Mouse (Mus musculus): ENCODE data around the gene Tktl1. TPM values are rescaled to one million over a fixed set of nuclear protein-coding genes. Genes with fewer than 3 reads are reported as not detected.

Gene Tktl1
- 0.25 TPM for polyA plus RNA-seq (2017; shearing (Covaris generic))

DNA sequence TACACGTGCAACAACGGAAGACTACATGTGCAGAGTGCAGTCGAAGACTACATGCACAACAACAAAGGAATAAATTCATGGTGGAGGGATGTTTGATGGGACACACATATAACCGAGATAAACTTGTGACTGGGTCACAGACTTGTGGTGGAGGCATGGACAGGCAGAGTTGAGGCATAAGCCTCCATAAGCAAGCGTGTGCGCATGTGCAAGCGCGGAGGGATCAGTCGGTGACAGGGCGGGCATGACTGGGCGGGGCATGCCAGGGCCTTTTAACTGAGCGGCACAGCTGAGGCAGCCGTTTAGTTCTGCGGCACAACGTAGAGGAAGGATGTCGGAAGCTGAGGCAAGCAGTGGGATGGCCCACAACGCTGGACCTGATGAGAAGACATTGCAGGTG lies at the start of gene Tktl1:
Gene Tktl1 (plus strand): TSS at position 301 of the 400 bp plus-strand sequence.

DNA sequence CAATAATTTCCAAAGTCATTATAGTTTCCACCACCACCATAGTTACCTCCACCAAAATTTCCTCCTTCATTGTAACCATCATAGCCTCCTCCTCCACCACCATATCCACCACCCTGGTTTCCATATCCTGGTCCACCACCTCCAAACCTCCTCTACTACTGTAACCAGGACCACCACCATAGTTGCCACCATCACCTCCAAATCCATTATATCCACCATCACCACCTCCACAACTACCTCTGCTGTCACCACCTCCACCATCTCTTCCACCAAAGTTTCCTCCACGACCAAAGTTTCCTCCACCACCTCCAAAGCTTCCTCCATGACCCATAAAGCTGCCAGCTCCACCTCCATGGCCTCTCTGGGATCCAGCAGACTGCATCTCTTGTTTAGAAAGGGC lies 41.8 kb upstream of the Tktl1 start, which contains the start of gene Mecp2:
Gene Mecp2 (minus strand): TSS at position 101 of the 400 bp plus-strand sequence.

DNA sequence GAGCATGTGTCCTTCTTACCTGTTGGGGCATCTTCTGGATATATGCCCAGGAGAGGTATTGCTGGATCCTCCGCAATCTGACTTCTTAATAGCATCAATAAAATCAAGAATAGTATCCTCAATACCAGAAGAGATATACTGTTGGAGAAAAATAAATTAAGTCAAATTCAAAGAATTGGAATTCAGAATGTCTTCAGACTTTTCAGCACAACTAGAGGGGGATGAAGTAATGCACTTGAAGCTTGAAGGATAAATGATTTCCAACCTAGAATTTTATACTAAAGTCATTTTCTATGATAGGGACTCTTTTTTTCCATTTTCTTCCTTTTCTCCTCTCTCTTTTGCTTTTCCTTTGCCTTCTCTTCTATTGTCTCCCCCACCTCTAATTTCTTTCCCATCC lies 9.3 kb upstream of the Tktl1 start, which contains the start of gene Tex28:
Gene Tex28 (minus strand): TSS at position 101 of the 400 bp plus-strand sequence.

DNA sequence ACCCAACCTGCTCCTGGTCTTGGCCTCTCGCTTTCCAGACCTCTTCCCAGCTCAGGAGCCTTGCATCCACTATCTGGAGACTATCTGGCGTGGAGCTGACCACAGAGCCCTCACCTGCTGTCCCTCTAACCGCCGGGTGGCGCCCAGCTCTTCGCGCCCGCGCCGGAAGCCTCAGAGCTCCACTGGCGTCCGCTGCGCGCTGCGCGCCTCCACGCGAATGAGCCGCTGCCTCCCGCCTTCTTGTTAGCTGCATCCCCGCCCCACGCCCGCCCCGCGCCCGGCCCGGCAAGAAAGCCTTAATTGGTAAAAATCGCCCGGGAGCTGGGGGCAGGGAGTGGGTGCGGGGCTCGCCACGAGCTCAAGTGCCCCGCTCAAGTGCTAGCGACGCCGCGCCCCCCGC lies 72.6 kb downstream of the Tktl1 start, which contains the start of gene Flna:
Gene Flna (minus strand): TSS at position 206 of the 400 bp plus-strand sequence.

DNA sequence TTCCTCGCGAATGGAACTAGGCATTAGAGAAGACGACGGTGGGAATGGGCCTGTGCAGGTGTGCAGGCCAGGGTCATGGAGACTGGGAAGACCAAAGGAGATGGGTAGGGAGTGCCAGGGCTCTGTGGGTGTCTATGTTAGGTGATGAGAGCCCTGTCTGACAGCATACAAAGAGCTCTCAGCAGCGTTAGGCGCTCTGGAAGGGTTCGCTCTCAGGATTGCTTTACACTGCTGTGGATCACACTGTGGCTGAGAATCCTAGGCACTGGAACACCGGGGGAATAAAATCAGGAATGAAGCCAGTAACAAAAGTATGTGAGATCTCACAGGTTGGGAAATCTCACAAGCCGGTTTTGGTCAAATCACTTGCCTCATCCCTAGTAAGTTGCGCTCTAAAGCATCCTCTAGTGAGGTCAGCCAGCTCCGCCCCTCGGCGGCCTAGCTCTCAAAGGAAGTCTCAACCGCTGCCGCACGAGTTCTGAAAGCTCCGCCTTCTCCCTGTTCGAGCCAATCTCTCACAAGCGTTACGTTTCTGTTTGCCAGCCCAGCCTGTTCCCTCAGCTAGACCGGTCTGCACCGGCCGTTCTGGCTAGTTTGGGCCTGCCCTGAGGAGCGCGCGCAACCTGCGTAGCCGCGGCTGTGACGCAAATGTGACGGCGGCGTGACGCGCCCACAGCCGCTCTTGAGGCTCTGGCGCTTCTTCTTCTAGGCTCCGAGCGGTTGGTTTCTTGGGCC lies 77.3 kb downstream of the Tktl1 start, which contains the start of gene Emd:
Gene Emd (plus strand): TSS at position 535 of the 735 bp plus-strand sequence.

Other genes with a start within 250 kb of the Tktl1 start
- 3.1 TPM for gene Renbp, start 246.4 kb upstream of the Tktl1 start, polyA plus RNA-seq (2017; shearing (Covaris generic))
- 36.4 TPM for gene Hcfc1, start 210.9 kb upstream of the Tktl1 start, polyA plus RNA-seq (2017; shearing (Covaris generic))
- 149 TPM for gene Irak1, start 153.3 kb upstream of the Tktl1 start, polyA plus RNA-seq (2017; shearing (Covaris generic))
- gene Opn1mw, start 49.8 kb upstream of the Tktl1 start, polyA plus RNA-seq (2017; shearing (Covaris generic)) = not detected
- gene Mecp2, start 41.9 kb upstream of the Tktl1 start, polyA plus RNA-seq (2017; shearing (Covaris generic)) = 51.2 TPM
- gene Tex28, start 9.4 kb upstream of the Tktl1 start, polyA plus RNA-seq (2017; shearing (Covaris generic)) = not detected
- 366 TPM for gene Flna, start 72.6 kb downstream of the Tktl1 start, polyA plus RNA-seq (2017; shearing (Covaris generic))
- gene Emd, start 77.4 kb downstream of the Tktl1 start, polyA plus RNA-seq (2017; shearing (Covaris generic)) = 154 TPM
- gene Rpl10, start 93.6 kb downstream of the Tktl1 start, polyA plus RNA-seq (2017; shearing (Covaris generic)) = 119 TPM
- gene Taz, start 104.7 kb downstream of the Tktl1 start, polyA plus RNA-seq (2017; shearing (Covaris generic)) = 104 TPM
- 18.4 TPM for gene Dnase1l1, start 105.1 kb downstream of the Tktl1 start, polyA plus RNA-seq (2017; shearing (Covaris generic))
- gene Atp6ap1, start 119.8 kb downstream of the Tktl1 start, polyA plus RNA-seq (2017; shearing (Covaris generic)) = 164 TPM
- 216 TPM for gene Gdi1, start 127.7 kb downstream of the Tktl1 start, polyA plus RNA-seq (2017; shearing (Covaris generic))
- 57.9 TPM for gene Fam50a, start 135.8 kb downstream of the Tktl1 start, polyA plus RNA-seq (2017; shearing (Covaris generic))
- 3.4 TPM for gene Plxna3, start 151.8 kb downstream of the Tktl1 start, polyA plus RNA-seq (2017; shearing (Covaris generic))
- gene Lage3, start 176.4 kb downstream of the Tktl1 start, polyA plus RNA-seq (2017; shearing (Covaris generic)) = 16.9 TPM
- gene Ubl4a, start 196.0 kb downstream of the Tktl1 start, polyA plus RNA-seq (2017; shearing (Covaris generic)) = 32.9 TPM
- gene Slc10a3, start 196.1 kb downstream of the Tktl1 start, polyA plus RNA-seq (2017; shearing (Covaris generic)) = 28.0 TPM
- 14.2 TPM for gene Fam3a, start 216.0 kb downstream of the Tktl1 start, polyA plus RNA-seq (2017; shearing (Covaris generic))
- 39.7 TPM for gene Ikbkg, start 216.0 kb downstream of the Tktl1 start, polyA plus RNA-seq (2017; shearing (Covaris generic))

All from effector memory CD4-positive, alpha-beta T cell, adult 5 months (primary cell).